Mouse (Mus musculus): ENCODE data around the gene Smim14.

DNA sequence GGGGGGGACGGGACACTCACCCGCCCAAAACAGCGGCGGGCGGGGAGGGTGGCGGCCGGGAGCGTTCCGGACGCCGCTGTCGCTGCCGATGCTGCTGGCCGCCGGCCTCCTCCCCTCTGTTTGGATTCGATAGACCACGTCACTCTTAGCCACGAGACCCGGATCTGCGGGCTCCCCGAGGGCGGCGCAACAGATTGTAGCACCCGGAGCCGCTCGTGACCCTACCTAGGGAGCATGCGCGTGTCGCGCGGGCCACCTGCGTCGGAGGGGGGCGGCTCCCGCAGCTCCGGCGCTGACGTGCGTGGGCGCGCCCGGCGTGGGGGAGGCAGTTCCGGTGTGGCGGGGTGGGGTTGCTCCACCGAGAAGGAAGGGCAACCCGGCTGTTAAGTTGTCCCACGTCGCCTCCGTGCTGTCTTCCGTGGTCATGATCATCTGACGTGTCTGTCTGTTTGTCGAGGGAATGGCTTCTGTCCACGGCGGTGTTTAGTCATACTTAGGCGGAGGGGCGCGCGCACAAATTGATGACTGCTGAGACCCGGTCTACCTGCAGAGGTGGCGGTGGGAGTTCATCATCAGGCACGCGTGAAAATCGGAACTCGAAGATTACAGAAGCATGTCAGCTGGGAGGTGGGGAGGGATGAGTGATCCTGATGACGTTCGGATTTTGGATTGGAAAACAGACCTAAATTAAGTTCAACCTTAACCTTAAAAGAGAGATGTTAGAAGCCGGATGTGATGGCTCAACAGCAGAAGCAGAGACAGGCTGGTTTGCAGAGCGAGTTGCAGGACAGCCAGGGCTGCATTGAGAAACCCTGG lies 44.1 kb downstream of the Smim14 start, which contains the start of gene Gm43552:
- TF ChIP-seq CTCF (IDR thresholded peaks at IDR 0.05 in 2 of 3, conservative IDR thresholded peaks at IDR 0.05 in 1 of 3; ENCODE audit: control insufficient read depth in 1 of 3, insufficient read depth in 1 of 3, low read depth in 2 of 3, low read length in 3 of 3, poor library complexity in 1 of 3, severe bottlenecking in 1 of 3): no peak
- TF ChIP-seq POLR2A (IDR thresholded peaks at IDR 0.05; ENCODE audit: control insufficient read depth in 1 of 2, insufficient read depth in 1 of 2, low read depth in 1 of 2, low read length in 2 of 2, poor library complexity in 1 of 2): peak in 1 of 2 experiments; percentile 79
- TF ChIP-seq RAD21 (IDR thresholded peaks at IDR 0.05; ENCODE audit: low read depth, low read length): no peak
- 0 out of 2 replicates have a peak, but pooled peaks have one; percentile 42 for TF ChIP-seq MYC (IDR thresholded peaks at IDR 0.05; ENCODE audit: low read depth, low read length)
- TF ChIP-seq HCFC1 (IDR thresholded peaks at IDR 0.05; ENCODE audit: low read depth, low read length): peak; percentile 79
- TF ChIP-seq GATA1 (IDR thresholded peaks at IDR 0.05; ENCODE audit: low read depth, low read length): no peak
- TF ChIP-seq KAT2A (conservative IDR thresholded peaks at IDR 0.05; ENCODE audit: low read depth, low read length): no peak; the same call in 1 of the 2 replicates
- TF ChIP-seq ELF1 (IDR thresholded peaks at IDR 0.05; ENCODE audit: low read depth, low read length): peak; percentile 73
